Comparison of ENCODE assay signal across 8 mouse cellular contexts in the genomic region with DNA sequence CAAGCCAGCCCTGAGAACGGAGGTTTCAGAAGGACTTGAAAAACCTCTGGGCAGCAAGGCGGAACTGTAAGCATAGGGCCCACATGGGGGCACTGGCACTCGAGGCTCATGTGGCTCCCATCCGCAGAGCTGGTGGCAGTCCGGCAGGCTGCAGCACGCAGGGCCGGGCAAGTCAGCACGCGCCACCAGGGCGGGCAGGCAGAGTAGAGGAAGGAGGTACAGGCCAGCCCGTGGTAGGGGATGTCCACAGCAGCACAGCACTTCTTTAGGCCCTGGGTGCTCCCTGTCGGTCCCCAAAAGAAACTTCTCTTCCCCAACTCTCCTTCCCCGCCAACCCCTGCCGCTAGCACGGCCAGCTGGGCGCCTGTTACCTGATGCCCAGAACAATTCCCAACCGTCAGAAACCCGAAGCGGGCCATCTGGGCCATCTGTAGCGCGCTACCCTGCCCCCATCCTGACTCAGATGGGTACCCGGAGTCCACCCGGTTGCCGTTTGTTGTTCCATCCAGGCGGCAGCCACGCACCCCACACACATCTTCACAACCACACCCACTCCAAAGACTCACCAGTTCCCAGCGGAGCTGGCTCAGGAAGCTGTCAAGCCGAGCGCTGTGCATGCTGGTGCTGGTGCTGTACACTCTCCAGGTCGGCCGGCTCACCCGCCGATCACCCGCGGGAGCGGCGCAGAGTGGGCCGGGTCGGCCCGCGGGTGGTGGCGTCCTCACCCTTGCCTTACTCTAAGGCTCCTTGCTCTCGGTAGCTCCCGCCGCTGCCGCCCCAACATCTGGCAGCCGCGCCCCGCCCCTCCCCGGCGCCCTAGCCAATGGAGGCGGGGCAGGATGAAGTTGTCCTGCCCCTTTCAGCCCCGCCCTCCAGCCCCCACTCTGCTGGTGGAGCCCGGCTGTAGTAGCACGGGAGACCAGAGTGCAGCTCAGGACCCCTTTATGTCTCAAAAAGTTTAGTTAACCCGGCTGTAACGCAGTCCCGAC. TPM values are rescaled to one million over a fixed set of nuclear protein-coding genes. Genes with fewer than 3 reads are reported as not detected.
DNase-seq lines count a peak whose midpoint lies in the region; ATAC-seq lines count a peak whose summit lies in the region.

A gene (minus strand): TSS at position 749 of the 989 bp plus-strand sequence.

- H3K4me1 ChIP-seq in hindbrain, embryonic 12.5 days, result peaks cover 41% of the 10 kb centered on the region

- H3K36me3 ChIP-seq in hindbrain, embryonic 12.5 days, result no peaks in the 10 kb centered on the region

- DNase-seq in R1 (ENCODE audit: low read depth, low spot score), result peak; percentile 89
- peak; percentile 55 to 64 for DNase-seq in cerebellum, postnatal 14 days
- peak; percentile 55 to 63 for DNase-seq in frontal cortex, postnatal 25 days (ENCODE audit: low spot score in 2 of 2)
- DNase-seq in layer of hippocampus, postnatal 36 days, result peak; percentile 75 to 79
- peak; percentile 94 for DNase-seq in lung, postnatal 36 days
- DNase-seq in retina, postnatal 1 day, result peak; percentile 82
- peak; percentile 98 for DNase-seq in thymus, postnatal 4 days

- no peaks in the 10 kb centered on the region for H3K9me3 ChIP-seq in hindbrain, embryonic 12.5 days (replicated peaks)

- H3K4me2 ChIP-seq in hindbrain, embryonic 12.5 days (replicated peaks), result peak within 1 kb of the TSS; percentile 84

- H3K27me3 ChIP-seq in hindbrain, embryonic 12.5 days, result peaks cover 24% of the 10 kb centered on the region

- peak within 1 kb of the TSS; percentile 68 for H3K9ac ChIP-seq in hindbrain, embryonic 12.5 days

- ATAC-seq in hindbrain, embryonic 12.5 days (ENCODE audit: low FRiP score), result peak; percentile 77

- peak within 1 kb of the TSS; percentile 82 for H3K27ac ChIP-seq in hindbrain, embryonic 12.5 days

- under 1% methylated on average over 58 of the region's 58 CpGs for WGBS in hindbrain, embryonic 12.5 days

- peak within 1 kb of the TSS; percentile 62 for H3K4me3 ChIP-seq in hindbrain, embryonic 12.5 days

RNA-seq across cellular contexts. Expression of the gene that starts here (rescaled TPM):
- polyA plus RNA-seq in hindbrain, embryonic 12.5 days (2016; fragmentation: Nextera tagmentation; extraction: Ambion mirVana), result 51.0 and 52.6 TPM in 2 replicates
- 10 to 100 TPM; 10.3 to 10.6 TPM for total RNA-seq in layer of hippocampus, postnatal 36 days (2021)

Comparison
In these comparisons a context has a peak if more than half of its experiments do, and no peak if none do; other contexts are left out.
1. Peak in every context shown above with its lines: DNase-seq, ATAC-seq, H3K4me3 ChIP-seq and H3K27ac ChIP-seq.